Mouse (Mus musculus) A20 (cell line): ENCODE data around the gene Clec4b1.
"Not testable (repeated sequence)": the region's sequence is repeated elsewhere in the genome, so short reads cannot be mapped to it uniquely, and the experiment has no call there.

Source experiments
- DNase-seq: peaks from one replicate; pipeline ENCODE4 v3.0.0-alpha.2; 2011; ENCODE audit warnings: low read depth, low spot score

Clec4b1 gene

GRCm38 (mm10) chr6:123049742-123050372 is at the start of gene Clec4b1:
Clec4b1 (plus strand) TSS chr6:123049962.
- no peak for DNase-seq

DNA sequence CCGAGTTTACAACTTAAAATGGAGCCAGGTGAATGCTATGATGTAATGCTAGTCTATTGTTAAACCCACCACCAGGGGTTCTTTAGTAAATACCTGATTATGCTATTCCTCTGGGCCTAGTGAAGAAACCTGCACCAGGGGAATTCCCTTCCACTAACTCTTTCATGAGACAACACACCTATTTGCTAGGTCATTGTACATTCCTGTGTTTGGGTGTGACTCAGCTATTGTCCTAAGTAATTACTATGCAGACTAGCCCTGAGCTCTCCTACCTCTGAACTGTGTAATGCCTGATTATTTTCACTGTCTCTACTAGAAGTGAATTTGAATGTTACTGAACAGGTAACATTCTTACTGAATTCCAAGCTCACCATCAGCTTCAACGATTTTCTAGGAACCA is 45.1 kb upstream of the Clec4b1 start:
- not testable (repeated sequence) for DNase-seq

DNA sequence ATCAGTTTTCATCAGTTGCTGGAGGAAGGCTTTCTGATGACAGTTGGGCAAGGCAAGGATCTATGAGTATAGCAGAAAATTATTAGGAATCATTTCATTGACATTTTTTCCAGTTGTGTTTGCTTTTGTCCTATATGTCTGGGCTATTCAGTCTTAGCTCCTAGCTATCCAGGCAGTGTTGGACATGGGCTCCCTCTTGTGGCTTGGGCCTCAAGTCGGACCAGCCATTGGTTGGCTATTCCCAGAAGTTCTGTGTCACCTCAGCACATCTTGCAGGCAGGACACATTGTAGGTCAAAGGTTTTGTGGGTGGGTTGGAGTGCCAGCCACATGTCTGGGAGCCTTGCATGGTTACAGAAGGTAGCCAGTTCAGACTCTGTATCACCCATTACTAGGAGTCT is 44.2 kb upstream of the Clec4b1 start:
- peak; percentile 12 for DNase-seq

DNA sequence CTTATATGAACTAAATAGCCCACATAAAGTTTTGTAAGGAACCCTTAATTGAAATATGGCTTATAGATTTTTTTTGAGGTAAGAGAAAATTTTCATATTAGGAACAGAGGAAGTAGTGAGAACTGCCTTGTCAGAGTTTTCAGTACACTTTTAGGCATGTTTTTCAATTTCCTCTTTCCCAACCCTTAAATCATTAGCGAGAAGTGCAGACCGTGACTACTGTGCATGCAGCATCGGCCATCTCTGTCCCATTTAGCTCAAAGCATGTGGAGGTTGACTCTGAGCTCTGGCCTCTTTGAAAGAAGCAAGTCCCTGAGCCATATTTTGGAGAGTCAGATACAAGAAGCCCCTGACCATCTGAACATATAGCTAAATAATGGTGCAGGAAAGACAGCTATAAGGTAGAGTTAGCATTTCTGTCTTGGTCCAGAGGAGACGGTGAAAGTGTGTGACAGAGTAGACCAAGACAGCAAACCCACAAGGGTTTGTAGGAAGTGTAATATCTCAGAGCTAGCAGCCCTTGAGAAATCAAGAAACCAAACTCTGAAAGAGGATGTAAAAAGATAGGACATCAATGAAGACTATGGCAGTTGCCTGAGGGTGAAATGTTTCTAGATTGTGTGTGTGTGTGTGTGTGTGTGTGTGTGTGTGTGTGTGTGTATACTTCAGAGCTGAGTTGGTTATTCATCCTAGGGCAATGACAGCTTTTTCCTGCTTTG is 45.5 kb downstream of the Clec4b1 start:
- DNase-seq = no peak

GRCm38 (mm10) chr6:123106128-123106527 is 56.4 kb downstream of the Clec4b1 start, which contains the start of gene Clec4a2:
Clec4a2 (plus strand) TSS chr6:123106428.
- not testable (repeated sequence) for DNase-seq
